Mouse (Mus musculus): ENCODE data around the gene Zdhhc1. TPM values are rescaled to one million over a fixed set of nuclear protein-coding genes. Genes with fewer than 3 reads are reported as not detected.
A peak's percentile ranks its signal among the peaks of the same experiment; 100 is the strongest.

Gene Zdhhc1
- polyA plus RNA-seq, 1 experiment from 2014 or later, result 4.0 TPM

DNA sequence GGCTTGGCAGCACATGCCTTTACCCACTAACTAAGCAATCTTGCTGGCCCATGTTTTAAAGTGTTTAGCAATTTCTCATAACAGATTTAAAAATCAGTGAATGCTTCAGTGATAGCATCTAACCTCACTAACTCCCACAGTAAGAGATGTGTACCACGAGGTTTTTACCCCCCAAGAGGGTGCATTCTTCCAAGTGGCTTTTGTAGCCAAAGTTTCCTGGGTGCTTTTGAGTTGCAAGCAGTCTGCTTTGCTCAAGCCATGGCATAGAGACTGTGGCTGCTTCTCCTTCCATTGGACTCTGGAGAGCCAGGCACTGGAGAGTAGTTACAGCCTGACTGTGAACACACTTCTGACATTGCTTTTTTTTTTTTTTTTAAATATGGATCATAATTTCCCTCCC, 7.4 kb downstream of the Zdhhc1 start:
- Histone ChIP-seq H3K4me2 (no peak overlapping the region), H3K36me3 (no peaks in the 10 kb centered on the region), H3K4me3 (no peak overlapping the region), H3K27me3 (replicated peaks) (no peaks in the 10 kb centered on the region), H3K9me3 (replicated peaks) (no peaks in the 10 kb centered on the region), H3K27ac (no peak overlapping the region), H3K4me1 (peaks cover 14% of the 10 kb centered on the region), H3K9ac (no peak overlapping the region)
- WGBS (ENCODE audit: insufficient replicate concordance), result 43% methylated on average over 1 of the region's 1 CpGs
- no peak for ATAC-seq

GRCm38 (mm10) chr8:105488082-105488481, 8.6 kb downstream of the Zdhhc1 start:
- 48% methylated on average over 3 of the region's 3 CpGs for WGBS (ENCODE audit: insufficient replicate concordance)
- no peaks in the 10 kb centered on the region for H3K36me3 ChIP-seq
- no peak for ATAC-seq
- H3K27ac ChIP-seq, result no peak overlapping the region
- no peaks in the 10 kb centered on the region for H3K27me3 ChIP-seq (replicated peaks)
- no peak overlapping the region for H3K4me2 ChIP-seq
- H3K4me1 ChIP-seq, result peaks cover 14% of the 10 kb centered on the region
- H3K9me3 ChIP-seq (replicated peaks), result no peaks in the 10 kb centered on the region
- H3K9ac ChIP-seq, result no peak overlapping the region
- no peak overlapping the region for H3K4me3 ChIP-seq

DNA sequence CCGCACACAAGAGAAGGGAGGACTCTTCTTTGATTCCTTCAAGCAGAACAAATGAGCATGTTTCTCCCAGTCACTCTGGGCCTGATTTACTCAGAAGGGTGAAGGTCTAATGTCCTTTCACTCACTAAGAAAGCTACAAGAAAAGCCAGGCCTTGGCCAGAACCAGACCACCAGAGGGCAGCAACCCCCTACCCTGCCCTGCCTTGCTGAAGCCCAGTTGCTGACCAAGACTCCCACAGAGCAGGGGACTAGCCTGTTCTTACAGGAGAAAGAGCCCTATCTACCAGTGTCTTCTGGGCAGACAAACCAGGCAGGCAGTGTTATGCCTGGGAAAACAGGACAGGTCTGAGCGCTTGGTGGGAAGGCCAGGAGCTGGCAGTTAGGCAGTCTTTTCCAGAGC, 12.3 kb downstream of the Zdhhc1 start:
- no peak for ATAC-seq
- Histone ChIP-seq H3K27me3 (replicated peaks) (peaks cover under 1% of the 10 kb centered on the region; the same call in 1 of the 2 replicates), H3K4me1 (peaks cover 8% of the 10 kb centered on the region)

DNA sequence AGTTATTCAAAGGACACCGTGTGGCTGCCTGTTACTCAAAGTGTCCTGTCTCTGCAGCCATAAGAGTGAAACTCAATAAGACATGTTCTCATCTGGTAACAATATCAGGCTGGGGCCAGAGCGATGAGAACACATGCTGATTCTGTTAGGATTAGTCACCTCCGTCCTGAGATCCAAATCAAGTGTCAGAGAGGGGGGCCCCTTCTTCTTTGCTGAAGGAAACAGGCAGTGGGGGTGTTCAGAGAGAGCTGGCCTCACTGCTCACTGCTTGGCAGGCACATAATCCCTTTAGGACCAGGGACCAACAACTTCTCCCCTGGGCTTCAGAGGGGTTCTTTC, 12.7 kb downstream of the Zdhhc1 start:
- WGBS (ENCODE audit: insufficient replicate concordance), result 56% methylated on average over 3 of the region's 3 CpGs
- ATAC-seq, result no peak
- H3K27ac ChIP-seq, result no peak overlapping the region

More for the DNA sequence above, 12.3 kb downstream of the Zdhhc1 start:
- Histone ChIP-seq H3K36me3 (no peaks in the 10 kb centered on the region), H3K27ac (no peak overlapping the region), H3K4me3 (no peak overlapping the region), H3K9me3 (replicated peaks) (no peaks in the 10 kb centered on the region), H3K4me2 (no peak overlapping the region), H3K9ac (no peak overlapping the region)
- 44% methylated on average over 2 of the region's 2 CpGs for WGBS (ENCODE audit: insufficient replicate concordance)

DNA sequence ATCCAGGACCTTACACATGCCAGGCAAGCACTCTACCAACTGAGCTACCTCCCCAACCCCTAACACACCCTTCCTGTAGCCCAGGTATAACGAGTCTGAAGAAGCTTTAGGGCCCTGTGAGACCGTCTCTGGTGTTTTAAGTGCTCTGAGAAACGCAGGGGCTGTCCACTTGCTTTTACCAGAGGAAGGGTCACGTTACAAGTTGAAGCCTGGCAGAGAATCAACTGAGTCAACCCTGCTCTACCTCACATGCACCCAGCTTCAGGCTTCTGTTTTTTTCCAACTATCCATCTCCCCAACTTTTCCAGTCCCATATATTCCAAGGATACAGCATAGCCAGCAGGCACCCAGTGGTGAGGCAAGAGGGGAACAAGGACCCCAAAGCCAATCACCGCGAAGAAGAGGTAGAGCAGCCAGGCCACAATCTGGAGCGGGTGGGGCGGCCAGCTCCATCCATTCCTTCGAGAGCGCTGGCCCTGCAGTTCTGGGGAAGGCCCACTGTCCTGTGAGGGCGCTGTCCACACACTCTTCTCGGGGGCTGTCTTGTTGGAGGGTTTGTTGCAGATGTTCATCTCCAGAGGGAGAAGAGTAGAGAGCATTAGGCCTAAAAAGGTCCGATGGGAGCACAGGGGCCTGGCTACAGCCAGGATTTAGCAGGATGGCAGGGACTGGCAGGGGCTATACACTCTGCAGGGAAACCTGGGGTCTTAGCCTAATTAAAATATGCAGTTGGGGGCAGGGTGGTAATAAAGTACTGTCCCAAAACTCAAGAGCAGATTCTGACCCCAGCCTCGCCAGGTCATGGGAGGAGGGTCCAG, 13.3 kb downstream of the Zdhhc1 start:
- peaks cover 8% of the 10 kb centered on the region for H3K4me1 ChIP-seq
- WGBS (ENCODE audit: insufficient replicate concordance), result 44% methylated on average over 14 of the region's 14 CpGs
- ATAC-seq, result no peak

More for the DNA sequence above, 12.7 kb downstream of the Zdhhc1 start:
- Histone ChIP-seq H3K9me3 (replicated peaks) (no peaks in the 10 kb centered on the region), H3K36me3 (no peaks in the 10 kb centered on the region), H3K4me2 (no peak overlapping the region), H3K27me3 (replicated peaks) (peaks cover 5% of the 10 kb centered on the region; the same call in 1 of the 2 replicates), H3K4me3 (no peak overlapping the region), H3K9ac (no peak overlapping the region), H3K4me1 (peaks cover 8% of the 10 kb centered on the region)

GRCm38 (mm10) chr8:105482123-105482522, 14.6 kb downstream of the Zdhhc1 start:
- Histone ChIP-seq H3K4me2 (no peak overlapping the region), H3K27me3 (replicated peaks) (peaks cover 16% of the 10 kb centered on the region), H3K4me3 (no peak overlapping the region), H3K27ac (no peak overlapping the region), H3K9ac (no peak overlapping the region), H3K36me3 (no peaks in the 10 kb centered on the region), H3K9me3 (replicated peaks) (no peaks in the 10 kb centered on the region), H3K4me1 (peaks cover 8% of the 10 kb centered on the region)
- 70% methylated on average over 8 of the region's 8 CpGs for WGBS (ENCODE audit: insufficient replicate concordance)
- ATAC-seq, result no peak

More for the DNA sequence above, 13.3 kb downstream of the Zdhhc1 start:
- Histone ChIP-seq H3K4me2 (no peak overlapping the region), H3K27ac (no peak overlapping the region), H3K36me3 (no peaks in the 10 kb centered on the region), H3K9me3 (replicated peaks) (no peaks in the 10 kb centered on the region), H3K4me3 (no peak overlapping the region), H3K9ac (no peak overlapping the region), H3K27me3 (replicated peaks) (peaks cover 8% of the 10 kb centered on the region; the same call in 1 of the 2 replicates)

- no peak overlapping the region for H3K27ac ChIP-seq
- H3K4me2 ChIP-seq, result no peak overlapping the region
- no peak overlapping the region for H3K4me3 ChIP-seq
- WGBS (ENCODE audit: insufficient replicate concordance), result 63% methylated on average over 6 of the region's 6 CpGs
- no peaks in the 10 kb centered on the region for H3K9me3 ChIP-seq (replicated peaks)
- H3K4me1 ChIP-seq, result peaks cover 8% of the 10 kb centered on the region
- H3K27me3 ChIP-seq (replicated peaks), result peaks cover 23% of the 10 kb centered on the region
- ATAC-seq, result no peak
- no peak overlapping the region for H3K9ac ChIP-seq
- H3K36me3 ChIP-seq, result no peaks in the 10 kb centered on the region
Measured at GRCm38 (mm10) chr8:105481453-105481852, 15.2 kb downstream of the Zdhhc1 start.

- no peak for ATAC-seq
- H3K4me1 ChIP-seq, result peaks cover 8% of the 10 kb centered on the region
- WGBS (ENCODE audit: insufficient replicate concordance), result 26% methylated on average over 2 of the region's 2 CpGs
Measured at GRCm38 (mm10) chr8:105481013-105481412, 15.7 kb downstream of the Zdhhc1 start.

GRCm38 (mm10) chr8:105477792-105478191, 18.9 kb downstream of the Zdhhc1 start:
- no peak for ATAC-seq
- H3K9ac ChIP-seq, result no peak overlapping the region
- peaks cover 20% of the 10 kb centered on the region for H3K4me1 ChIP-seq
- H3K4me2 ChIP-seq, result no peak overlapping the region
- no peaks in the 10 kb centered on the region for H3K9me3 ChIP-seq (replicated peaks)
- H3K36me3 ChIP-seq, result no peaks in the 10 kb centered on the region
- H3K4me3 ChIP-seq, result no peak overlapping the region
- peaks cover 60% of the 10 kb centered on the region for H3K27me3 ChIP-seq (replicated peaks)
- H3K27ac ChIP-seq, result no peak overlapping the region
- 58% methylated on average over 3 of the region's 3 CpGs for WGBS (ENCODE audit: insufficient replicate concordance)

More at GRCm38 (mm10) chr8:105481013-105481412, 15.7 kb downstream of the Zdhhc1 start:
- no peak overlapping the region for H3K27ac ChIP-seq
- no peak overlapping the region for H3K4me3 ChIP-seq
- no peak overlapping the region for H3K4me2 ChIP-seq
- H3K9ac ChIP-seq, result no peak overlapping the region
- peaks cover 27% of the 10 kb centered on the region for H3K27me3 ChIP-seq (replicated peaks)
- no peaks in the 10 kb centered on the region for H3K9me3 ChIP-seq (replicated peaks)
- H3K36me3 ChIP-seq, result no peaks in the 10 kb centered on the region

- Histone ChIP-seq H3K4me3 (no peak overlapping the region), H3K27me3 (replicated peaks) (peaks cover 69% of the 10 kb centered on the region), H3K9me3 (replicated peaks) (no peaks in the 10 kb centered on the region), H3K4me1 (peaks cover 24% of the 10 kb centered on the region), H3K36me3 (no peaks in the 10 kb centered on the region), H3K4me2 (no peak overlapping the region), H3K27ac (no peak overlapping the region), H3K9ac (no peak overlapping the region)
- WGBS (ENCODE audit: insufficient replicate concordance), result 39% methylated on average over 25 of the region's 25 CpGs
- 0 out of 2 replicates have a peak, but pooled peaks have one; percentile 20 for ATAC-seq
Measured at GRCm38 (mm10) chr8:105476628-105477413, 19.9 kb downstream of the Zdhhc1 start.

GRCm38 (mm10) chr8:105476161-105476560, 20.5 kb downstream of the Zdhhc1 start:
- 77% methylated on average over 7 of the region's 7 CpGs for WGBS (ENCODE audit: insufficient replicate concordance)
- Histone ChIP-seq H3K36me3 (no peaks in the 10 kb centered on the region), H3K4me2 (no peak overlapping the region), H3K9ac (no peak overlapping the region), H3K27ac (no peak overlapping the region), H3K9me3 (replicated peaks) (no peaks in the 10 kb centered on the region), H3K4me3 (no peak overlapping the region), H3K4me1 (peaks cover 29% of the 10 kb centered on the region), H3K27me3 (replicated peaks) (peaks cover 76% of the 10 kb centered on the region)
- ATAC-seq, result no peak

DNA sequence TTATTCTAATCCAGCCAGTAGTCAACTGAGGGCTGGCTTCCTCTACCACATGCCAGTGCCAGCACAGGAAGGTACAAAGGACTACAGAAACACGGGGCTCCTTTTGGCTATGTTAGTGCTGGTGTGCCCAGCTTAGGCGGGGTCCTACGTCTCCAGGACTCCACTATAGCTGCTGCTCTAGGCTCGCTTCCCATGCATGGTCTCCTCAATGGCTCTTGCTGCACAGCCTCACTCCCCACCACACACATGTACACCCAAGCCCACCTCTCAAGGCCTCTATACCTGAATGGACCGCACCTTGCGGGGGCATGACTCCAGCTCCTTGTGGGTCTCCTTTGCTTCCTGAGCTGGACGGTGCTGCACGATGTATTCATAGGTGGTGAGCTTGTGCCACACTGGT, 21.0 kb downstream of the Zdhhc1 start:
- H3K27me3 ChIP-seq (replicated peaks), result peaks cover 80% of the 10 kb centered on the region
- no peaks in the 10 kb centered on the region for H3K9me3 ChIP-seq (replicated peaks)
- peaks cover 29% of the 10 kb centered on the region for H3K4me1 ChIP-seq
- ATAC-seq, result no peak
- no peak overlapping the region for H3K4me3 ChIP-seq
- H3K4me2 ChIP-seq, result no peak overlapping the region
- no peaks in the 10 kb centered on the region for H3K36me3 ChIP-seq
- WGBS (ENCODE audit: insufficient replicate concordance), result 82% methylated on average over 8 of the region's 8 CpGs
- H3K9ac ChIP-seq, result no peak overlapping the region
- no peak overlapping the region for H3K27ac ChIP-seq

All from liver, embryonic 12.5 days (tissue).